Mouse (Mus musculus): ENCODE data around the gene Ssu72. TPM values are rescaled to one million over a fixed set of nuclear protein-coding genes. Genes with fewer than 3 reads are reported as not detected.

Ssu72 gene
- polyA plus RNA-seq, 1 experiment from 2014 or later, result 158 TPM

DNA sequence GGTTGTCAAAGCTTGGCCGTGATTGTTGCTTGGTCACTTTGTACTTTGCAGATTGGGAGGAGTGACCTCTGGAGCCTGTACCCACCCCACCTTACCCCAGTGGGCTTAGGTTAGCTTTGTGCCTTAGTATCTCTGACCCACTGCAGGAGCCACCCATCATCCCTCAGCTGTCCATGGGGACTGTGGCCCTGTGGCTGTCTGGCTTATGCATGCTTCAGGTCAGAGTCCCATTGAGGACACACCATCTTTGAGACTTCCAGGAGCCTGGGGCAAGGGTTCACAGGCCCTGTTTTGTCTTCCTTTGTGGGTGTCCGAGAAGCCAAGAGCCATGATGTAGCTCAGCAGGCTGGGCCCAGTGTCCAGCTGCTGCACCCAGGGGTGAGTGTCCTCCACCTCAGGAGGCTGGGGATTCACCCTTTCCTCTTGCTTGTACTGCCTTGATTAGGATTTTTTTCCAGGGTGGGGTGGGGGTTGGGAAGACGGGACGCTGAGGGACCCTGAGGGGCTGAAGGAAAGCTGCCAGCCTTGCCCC lies 9.0 kb upstream of the Ssu72 start:
- no peak for ATAC-seq (ENCODE audit: insufficient read depth, low FRiP score, low TSS enrichment)
- H3K27ac ChIP-seq (ENCODE audit: low read depth, low read length), result no peak overlapping the region
- H3K9me3 ChIP-seq (ENCODE audit: control insufficient read depth, low read length), result no peaks in the 10 kb centered on the region
- peak overlapping the region; percentile 79; the same call in 1 of the 2 replicates for H3K4me2 ChIP-seq (ENCODE audit: low read depth)
- 79% methylated on average over 4 of the region's 4 CpGs for WGBS
- DNase-seq (ENCODE audit: low spot score), result no peak
- H3K9ac ChIP-seq (ENCODE audit: low read length), result 0 out of 2 replicates have a peak overlapping the region, but pooled peaks have one; percentile 67
- peak overlapping the region; percentile 75; the same call in 1 of the 2 replicates for H3K4me3 ChIP-seq (ENCODE audit: low read depth, low read length)
- no peaks in the 10 kb centered on the region for H3K4me1 ChIP-seq (ENCODE audit: control insufficient read depth, insufficient read depth, low read length)
- H3K36me3 ChIP-seq (ENCODE audit: control insufficient read depth, insufficient read depth, low read length), result no peaks in the 10 kb centered on the region
- H3K27me3 ChIP-seq (ENCODE audit: control insufficient read depth, insufficient read depth, low read length), result peaks cover 13% of the 10 kb centered on the region

DNA sequence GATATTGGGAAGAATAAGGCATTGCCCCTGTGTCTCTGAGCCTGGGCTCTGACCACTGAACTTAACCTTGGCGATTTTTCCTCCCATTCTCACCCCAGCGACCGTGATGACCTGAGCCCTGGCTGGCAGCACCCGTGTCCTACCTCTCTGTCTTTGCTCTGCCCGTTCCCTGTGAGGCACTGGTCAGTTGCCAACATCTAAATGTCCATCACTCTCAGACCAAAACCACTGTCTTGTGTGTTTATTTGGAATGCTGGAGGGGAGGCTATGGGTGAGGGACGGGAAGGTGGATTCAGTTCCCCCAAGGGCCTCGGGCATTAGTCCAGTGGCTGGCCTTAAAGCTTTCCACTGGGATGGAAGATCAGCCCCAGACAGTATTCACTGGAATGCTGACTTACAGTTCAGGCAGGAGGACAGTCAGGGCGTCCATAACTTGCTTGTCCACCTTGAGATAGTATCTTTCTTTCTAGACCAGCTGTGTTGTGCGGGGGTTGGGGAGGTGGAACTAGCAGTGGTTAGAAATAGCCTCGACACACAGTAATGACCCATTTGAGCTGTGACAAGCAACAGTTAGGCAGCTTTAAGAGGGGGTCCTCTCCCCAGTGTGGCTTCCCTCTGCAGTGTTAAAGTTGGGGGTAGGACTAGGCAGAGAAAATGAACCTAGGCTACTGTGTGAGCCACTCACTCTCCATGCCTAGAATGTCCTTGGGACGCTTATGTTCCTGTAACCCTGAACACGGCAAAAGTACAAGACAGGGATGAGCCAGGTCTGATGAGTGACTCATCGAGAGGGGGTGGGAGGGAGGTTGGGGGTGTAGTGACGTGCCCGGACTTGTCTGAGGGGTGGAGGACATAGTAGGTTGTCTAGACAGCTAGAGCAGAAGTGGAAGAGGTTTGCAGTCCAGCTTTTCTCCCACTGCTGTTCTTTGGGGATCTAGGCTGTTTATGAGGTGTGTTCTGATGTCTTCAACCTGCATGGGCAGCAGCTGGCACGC lies 8.0 kb upstream of the Ssu72 start:
- no peak overlapping the region for H3K9ac ChIP-seq (ENCODE audit: low read length)
- ATAC-seq (ENCODE audit: insufficient read depth, low FRiP score, low TSS enrichment), result no peak

GRCm38 (mm10) chr4:155700425-155700824 lies 4.2 kb upstream of the Ssu72 start:
- Histone ChIP-seq H3K9ac (ENCODE audit: low read length) (no peak overlapping the region), H3K27me3 (ENCODE audit: control insufficient read depth, insufficient read depth, low read length) (peaks cover 10% of the 10 kb centered on the region), H3K4me3 (ENCODE audit: low read depth, low read length) (no peak overlapping the region), H3K4me2 (ENCODE audit: low read depth) (no peak overlapping the region), H3K9me3 (ENCODE audit: control insufficient read depth, low read length) (no peaks in the 10 kb centered on the region), H3K36me3 (ENCODE audit: control insufficient read depth, insufficient read depth, low read length) (no peaks in the 10 kb centered on the region), H3K27ac (ENCODE audit: low read depth, low read length) (no peak overlapping the region), H3K4me1 (ENCODE audit: control insufficient read depth, insufficient read depth, low read length) (peaks cover 2% of the 10 kb centered on the region; the same call in 1 of the 2 replicates)
- DNase-seq (ENCODE audit: low spot score), result peak; percentile 18
- no peak for ATAC-seq (ENCODE audit: insufficient read depth, low FRiP score, low TSS enrichment)

More for the DNA sequence above, 8.0 kb upstream of the Ssu72 start:
- no peaks in the 10 kb centered on the region for H3K4me1 ChIP-seq (ENCODE audit: control insufficient read depth, insufficient read depth, low read length)
- 75% methylated on average over 16 of the region's 16 CpGs for WGBS
- no peak overlapping the region for H3K4me3 ChIP-seq (ENCODE audit: low read depth, low read length)
- no peak overlapping the region for H3K4me2 ChIP-seq (ENCODE audit: low read depth)
- H3K27ac ChIP-seq (ENCODE audit: low read depth, low read length), result no peak overlapping the region
- peaks cover 13% of the 10 kb centered on the region for H3K27me3 ChIP-seq (ENCODE audit: control insufficient read depth, insufficient read depth, low read length)
- H3K36me3 ChIP-seq (ENCODE audit: control insufficient read depth, insufficient read depth, low read length), result no peaks in the 10 kb centered on the region
- no peak for DNase-seq (ENCODE audit: low spot score)
- no peaks in the 10 kb centered on the region for H3K9me3 ChIP-seq (ENCODE audit: control insufficient read depth, low read length)

- Histone ChIP-seq H3K27me3 (ENCODE audit: control insufficient read depth, insufficient read depth, low read length) (no peaks in the 10 kb centered on the region), H3K4me3 (ENCODE audit: low read depth, low read length) (no peak overlapping the region), H3K9ac (ENCODE audit: low read length) (no peak overlapping the region), H3K36me3 (ENCODE audit: control insufficient read depth, insufficient read depth, low read length) (no peaks in the 10 kb centered on the region), H3K9me3 (ENCODE audit: control insufficient read depth, low read length) (no peaks in the 10 kb centered on the region), H3K4me1 (ENCODE audit: control insufficient read depth, insufficient read depth, low read length) (peaks cover 9% of the 10 kb centered on the region), H3K4me2 (ENCODE audit: low read depth) (no peak overlapping the region), H3K27ac (ENCODE audit: low read depth, low read length) (no peak overlapping the region)
- no peak for DNase-seq (ENCODE audit: low spot score)
- no peak for ATAC-seq (ENCODE audit: insufficient read depth, low FRiP score, low TSS enrichment)
- 95% methylated on average over 4 of the region's 4 CpGs for WGBS
Measured at GRCm38 (mm10) chr4:155703425-155703929, 1.1 kb upstream of the Ssu72 start.

GRCm38 (mm10) chr4:155705592-155705929 lies 961 bp downstream of the Ssu72 start:
- Histone ChIP-seq H3K9me3 (ENCODE audit: control insufficient read depth, low read length) (no peaks in the 10 kb centered on the region), H3K9ac (ENCODE audit: low read length) (peak overlapping the region; percentile 71), H3K27ac (ENCODE audit: low read depth, low read length) (peak overlapping the region; percentile 91), H3K27me3 (ENCODE audit: control insufficient read depth, insufficient read depth, low read length) (no peaks in the 10 kb centered on the region), H3K4me2 (ENCODE audit: low read depth) (peak overlapping the region; percentile 64), H3K36me3 (ENCODE audit: control insufficient read depth, insufficient read depth, low read length) (no peaks in the 10 kb centered on the region), H3K4me1 (ENCODE audit: control insufficient read depth, insufficient read depth, low read length) (peaks cover 9% of the 10 kb centered on the region), H3K4me3 (ENCODE audit: low read depth, low read length) (peak overlapping the region; percentile 71)
- ATAC-seq (ENCODE audit: insufficient read depth, low FRiP score, low TSS enrichment), result no peak
- no peak for DNase-seq (ENCODE audit: low spot score)
- WGBS, result 0% methylated on average over 19 of the region's 19 CpGs

- no peaks in the 10 kb centered on the region for H3K36me3 ChIP-seq (ENCODE audit: control insufficient read depth, insufficient read depth, low read length)
- H3K4me2 ChIP-seq (ENCODE audit: low read depth), result no peak overlapping the region
- H3K27ac ChIP-seq (ENCODE audit: low read depth, low read length), result no peak overlapping the region
- 84% methylated on average over 2 of the region's 2 CpGs for WGBS
- no peak overlapping the region for H3K4me3 ChIP-seq (ENCODE audit: low read depth, low read length)
- H3K9me3 ChIP-seq (ENCODE audit: control insufficient read depth, low read length), result no peaks in the 10 kb centered on the region
- H3K4me1 ChIP-seq (ENCODE audit: control insufficient read depth, insufficient read depth, low read length), result peaks cover 9% of the 10 kb centered on the region
- DNase-seq (ENCODE audit: low spot score), result no peak
- no peak overlapping the region for H3K9ac ChIP-seq (ENCODE audit: low read length)
- ATAC-seq (ENCODE audit: insufficient read depth, low FRiP score, low TSS enrichment), result no peak
- no peaks in the 10 kb centered on the region for H3K27me3 ChIP-seq (ENCODE audit: control insufficient read depth, insufficient read depth, low read length)
Measured at GRCm38 (mm10) chr4:155708582-155708981, 4.0 kb downstream of the Ssu72 start.

DNA sequence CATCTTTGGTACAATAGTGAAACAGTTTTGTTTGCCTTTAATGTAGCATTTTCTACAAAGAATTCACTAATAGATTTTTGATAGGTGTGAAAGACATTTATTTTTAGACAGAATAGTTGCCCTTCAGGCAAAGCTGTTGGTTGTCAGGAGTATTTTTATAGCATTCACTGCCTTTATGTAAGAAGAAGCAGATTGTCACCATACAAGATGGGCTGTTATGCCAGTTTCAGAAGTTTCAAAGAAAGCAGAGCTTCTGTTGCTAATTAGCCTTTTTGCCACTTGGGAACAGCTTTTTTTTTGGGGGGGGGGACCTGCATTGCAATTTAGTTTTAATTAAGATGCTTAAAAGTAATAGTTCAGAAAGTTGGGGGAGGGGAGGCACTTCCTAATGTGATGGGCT lies 4.4 kb downstream of the Ssu72 start:
- H3K4me2 ChIP-seq (ENCODE audit: low read depth), result no peak overlapping the region
- ATAC-seq (ENCODE audit: insufficient read depth, low FRiP score, low TSS enrichment), result no peak
- no peak overlapping the region for H3K4me3 ChIP-seq (ENCODE audit: low read depth, low read length)
- no peak overlapping the region for H3K9ac ChIP-seq (ENCODE audit: low read length)
- DNase-seq (ENCODE audit: low spot score), result no peak
- H3K4me1 ChIP-seq (ENCODE audit: control insufficient read depth, insufficient read depth, low read length), result peaks cover 9% of the 10 kb centered on the region
- H3K27me3 ChIP-seq (ENCODE audit: control insufficient read depth, insufficient read depth, low read length), result no peaks in the 10 kb centered on the region
- no peaks in the 10 kb centered on the region for H3K9me3 ChIP-seq (ENCODE audit: control insufficient read depth, low read length)
- H3K27ac ChIP-seq (ENCODE audit: low read depth, low read length), result no peak overlapping the region
- H3K36me3 ChIP-seq (ENCODE audit: control insufficient read depth, insufficient read depth, low read length), result no peaks in the 10 kb centered on the region

DNA sequence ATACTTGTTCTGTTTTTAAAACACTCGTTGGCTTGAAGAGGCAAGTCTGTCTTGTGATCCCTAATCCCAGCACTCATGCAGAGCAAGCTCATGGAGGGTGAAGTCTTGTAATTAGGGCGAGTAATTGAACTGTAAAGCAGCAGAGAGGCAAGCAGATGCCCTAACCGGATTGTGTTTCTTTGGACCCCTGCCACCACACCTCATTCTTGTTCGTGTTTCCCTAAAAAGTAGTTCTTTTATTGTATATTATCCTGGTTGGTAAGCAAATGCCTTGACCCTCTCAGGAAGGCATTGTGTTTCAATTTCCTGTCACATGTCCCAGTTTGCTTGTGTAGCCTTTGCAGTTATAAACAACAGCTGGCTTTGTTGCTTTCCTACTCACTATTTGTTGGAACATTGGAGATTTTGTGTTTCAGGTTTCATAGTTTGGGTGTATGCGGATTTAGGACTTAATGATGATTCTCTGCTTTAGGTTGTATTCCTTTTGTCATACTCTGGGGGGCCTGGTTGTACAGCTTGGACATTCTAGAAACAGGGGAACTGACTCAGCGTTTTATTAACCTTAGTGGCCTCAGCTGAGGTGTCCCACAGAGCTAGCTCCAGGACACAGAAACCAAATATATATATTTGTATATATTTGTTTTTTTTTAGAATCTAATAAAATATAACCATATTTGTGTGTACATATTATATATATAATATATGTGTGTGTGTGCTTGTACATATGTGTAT lies 6.1 kb downstream of the Ssu72 start:
- H3K4me1 ChIP-seq (ENCODE audit: control insufficient read depth, insufficient read depth, low read length), result peaks cover 6% of the 10 kb centered on the region
- H3K9me3 ChIP-seq (ENCODE audit: control insufficient read depth, low read length), result no peaks in the 10 kb centered on the region
- H3K4me2 ChIP-seq (ENCODE audit: low read depth), result no peak overlapping the region
- no peak overlapping the region for H3K27ac ChIP-seq (ENCODE audit: low read depth, low read length)
- ATAC-seq (ENCODE audit: insufficient read depth, low FRiP score, low TSS enrichment) (no peak), DNase-seq (ENCODE audit: low spot score) (no peak)
- H3K36me3 ChIP-seq (ENCODE audit: control insufficient read depth, insufficient read depth, low read length), result peaks cover 5% of the 10 kb centered on the region; the same call in 1 of the 2 replicates
- H3K4me3 ChIP-seq (ENCODE audit: low read depth, low read length), result no peak overlapping the region
- no peak overlapping the region for H3K9ac ChIP-seq (ENCODE audit: low read length)
- H3K27me3 ChIP-seq (ENCODE audit: control insufficient read depth, insufficient read depth, low read length), result no peaks in the 10 kb centered on the region
- 72% methylated on average over 6 of the region's 6 CpGs for WGBS
